In genomic region chr16:35056786-35057185, GRCm38 (mm10) we compare ENCODE assay signal across 10 mouse cellular contexts.
"Had no signal": no experiment of that assay in that cellular context is flagged by ENCODE, and none has a peak within 500 bp of the region (broad histone marks: within the 10 kb centered on the region; RNA-seq: fewer than 3 reads in every experiment).

No protein-coding gene starts in this region.

- H3K9ac ChIP-seq: liver, embryonic 14.5 days; lung, embryonic 14.5 days; midbrain, embryonic 13.5 days; midbrain, embryonic 15.5 days; neural tube, embryonic 12.5 days had no signal

- DNase-seq: right cerebral cortex, postnatal 14 days; spleen, adult 18-20 months; thymus, adult 18-20 months; thymus, postnatal 36 days had no signal

- H3K27me3 ChIP-seq: megakaryocyte, embryonic 14.5 days; midbrain, embryonic 15.5 days; neural tube, embryonic 12.5 days had no signal

- H3K27ac ChIP-seq: liver, embryonic 14.5 days; midbrain, embryonic 13.5 days; midbrain, embryonic 15.5 days; neural tube, embryonic 12.5 days had no signal

- H3K4me3 ChIP-seq: midbrain, embryonic 13.5 days; midbrain, embryonic 15.5 days; neural tube, embryonic 12.5 days had no signal

- H3K4me2 ChIP-seq: lung, embryonic 14.5 days; midbrain, embryonic 13.5 days; midbrain, embryonic 15.5 days; neural tube, embryonic 12.5 days had no signal

- H3K9me3 ChIP-seq: megakaryocyte, embryonic 14.5 days; midbrain, embryonic 13.5 days; midbrain, embryonic 15.5 days; neural tube, embryonic 12.5 days had no signal

- H3K36me3 ChIP-seq: midbrain, embryonic 13.5 days; midbrain, embryonic 15.5 days; neural tube, embryonic 12.5 days had no signal

- H3K4me1 ChIP-seq: midbrain, embryonic 13.5 days; midbrain, embryonic 15.5 days; neural tube, embryonic 12.5 days had no signal
